Mouse (Mus musculus): Measurements from ENCODE around the gene Snapc2. TPM values are rescaled to one million over a fixed set of nuclear protein-coding genes. Genes with fewer than 3 reads are reported as not detected.
A peak's percentile ranks its signal among the peaks of the same experiment; 100 is the strongest.

Gene Snapc2
- total RNA-seq, 2 experiments from 2014 or later, result 28.8 to 31.4 TPM

DNA sequence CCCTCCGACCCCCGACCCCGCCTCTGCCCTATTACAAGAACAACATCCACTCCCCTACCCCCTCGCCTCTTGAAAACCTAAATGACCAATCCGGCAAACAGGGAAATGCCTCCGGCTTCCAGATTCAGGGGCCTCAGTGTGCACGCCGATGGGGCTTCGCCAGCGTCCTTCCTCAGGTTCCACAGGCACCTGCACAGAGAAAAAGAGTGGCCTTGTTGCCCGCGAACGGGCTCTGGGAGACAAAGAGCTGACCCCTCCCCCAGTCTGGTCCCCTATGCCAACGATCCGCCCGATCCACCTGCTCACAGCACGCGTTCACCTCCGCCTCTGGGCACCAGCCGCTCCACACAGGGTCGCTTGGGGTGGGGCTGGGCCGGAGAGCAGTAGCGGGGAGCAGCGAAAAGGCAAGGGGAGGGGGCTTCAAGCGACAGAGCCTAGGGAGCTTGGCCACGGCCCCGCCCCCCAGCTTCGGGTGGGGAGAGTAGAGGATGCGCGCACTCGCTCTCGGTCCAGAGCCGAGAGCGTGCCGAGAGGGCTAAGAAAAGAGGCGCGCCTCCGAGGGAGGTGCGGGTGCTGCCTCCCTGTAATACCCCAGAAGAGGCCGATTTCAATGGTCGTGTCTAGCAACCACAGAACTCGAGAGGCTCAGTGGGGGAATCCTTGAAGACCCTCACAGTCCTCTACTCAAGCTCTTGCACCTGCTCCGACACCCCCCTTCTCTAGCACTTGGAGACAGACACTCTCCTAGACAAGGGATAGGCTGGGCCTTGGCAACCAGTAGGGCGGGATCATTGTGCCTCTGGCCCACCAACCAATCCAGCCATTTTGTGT is 35.9 kb upstream of the Snapc2 start, which contains the start of gene Prr36:
Gene Prr36 (minus strand): TSS at position 669 of the 831 bp plus-strand sequence.
- TF ChIP-seq CTCF (IDR thresholded peaks at IDR 0.05), result no peak
- peak; percentile 53 to 57 for DNase-seq (ENCODE audit: extremely low spot score in 1 of 2, low spot score in 2 of 2)
- peak within 1 kb of the TSS; percentile 87 for H3K27ac ChIP-seq
- peak within 1 kb of the TSS; percentile 79 for H3K4me3 ChIP-seq
- intact Hi-C loops (cut with DNase I), result no loop called here

- no peak overlapping the region for H3K27ac ChIP-seq
- H3K4me3 ChIP-seq, result no peak overlapping the region
- no peak for DNase-seq (ENCODE audit: extremely low spot score in 1 of 2, low spot score in 2 of 2)
- no peak for TF ChIP-seq CTCF (IDR thresholded peaks at IDR 0.05)
- intact Hi-C loops (cut with DNase I), result no loop called here
These were observed 33.3 kb upstream of the Snapc2 start for GRCm38 (mm10) chr8:4219617-4220016.

- intact Hi-C loops (cut with DNase I), result no loop called here
- no peak for DNase-seq (ENCODE audit: extremely low spot score in 1 of 2, low spot score in 2 of 2)
- TF ChIP-seq CTCF (IDR thresholded peaks at IDR 0.05), result no peak
- H3K27ac ChIP-seq, result no peak overlapping the region
- no peak overlapping the region for H3K4me3 ChIP-seq
These were observed 30.8 kb upstream of the Snapc2 start for GRCm38 (mm10) chr8:4222059-4222458.

DNA sequence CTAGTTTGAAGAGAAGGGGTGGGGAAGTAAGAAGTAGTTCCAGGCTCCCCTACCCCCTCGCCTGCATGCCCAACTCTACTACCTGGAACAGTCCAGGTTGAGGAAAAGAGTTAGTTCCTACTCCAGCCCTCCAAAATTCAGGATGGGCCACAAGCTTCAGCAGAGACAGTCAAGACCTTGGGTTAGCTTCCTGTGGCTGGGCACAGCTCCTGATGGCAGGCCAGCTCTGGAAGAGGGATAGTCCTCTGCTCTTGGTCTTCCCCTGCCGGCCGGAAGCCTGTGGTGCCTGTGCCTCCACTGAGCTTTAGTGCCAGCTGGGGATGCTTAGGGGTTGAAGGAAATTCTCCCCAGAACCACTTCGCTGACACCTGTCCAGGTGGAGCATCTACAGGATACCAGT is 26.6 kb upstream of the Snapc2 start:
- no peak for DNase-seq (ENCODE audit: extremely low spot score in 1 of 2, low spot score in 2 of 2)
- intact Hi-C loops (cut with DNase I), result no loop called here

DNA sequence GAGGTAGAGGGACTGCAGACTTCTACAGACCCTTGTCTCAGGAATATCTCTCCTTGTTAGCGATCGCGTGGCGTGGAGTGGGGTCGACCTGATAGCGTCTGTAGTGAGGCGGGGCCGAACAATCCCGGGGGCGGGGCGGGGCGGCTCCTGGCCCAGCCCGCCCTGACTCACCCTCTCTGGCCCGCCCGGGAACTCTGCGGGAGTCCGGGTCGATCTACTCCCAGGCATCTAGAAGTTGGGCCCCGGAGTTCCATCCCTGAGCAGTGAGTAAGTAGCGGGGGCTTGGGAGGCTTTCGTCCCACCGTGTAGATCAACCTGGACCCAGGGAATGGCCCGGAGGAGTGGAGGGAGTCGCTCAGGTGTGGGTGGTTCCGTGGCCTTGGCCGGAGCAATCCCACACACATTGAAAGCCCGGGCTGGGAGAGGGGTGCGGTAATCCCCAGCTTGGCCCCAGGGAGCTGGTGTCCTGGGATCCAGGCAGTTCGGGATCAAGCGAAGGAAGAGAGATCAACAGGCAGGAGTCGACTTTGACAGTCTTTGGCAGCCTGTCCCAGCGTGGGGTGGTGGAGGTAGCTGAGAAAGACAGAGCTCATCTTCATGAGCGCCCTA is 26.0 kb upstream of the Snapc2 start, which contains the start of gene Lrrc8e:
Gene Lrrc8e (plus strand): TSS at position 89 of the 609 bp plus-strand sequence.
- DNase-seq (ENCODE audit: extremely low spot score in 1 of 2, low spot score in 2 of 2), result no peak
- no peak for TF ChIP-seq CTCF (IDR thresholded peaks at IDR 0.05)
- intact Hi-C loops (cut with DNase I), result no loop called here
- no peak within 1 kb of the TSS for H3K4me3 ChIP-seq
- no peak within 1 kb of the TSS for H3K27ac ChIP-seq

More for the DNA sequence above, 26.6 kb upstream of the Snapc2 start:
- H3K27ac ChIP-seq, result no peak overlapping the region
- no peak for TF ChIP-seq CTCF (IDR thresholded peaks at IDR 0.05)
- no peak overlapping the region for H3K4me3 ChIP-seq

GRCm38 (mm10) chr8:4227919-4228318 is 25.0 kb upstream of the Snapc2 start:
- no peak for TF ChIP-seq CTCF (IDR thresholded peaks at IDR 0.05)
- no peak overlapping the region for H3K27ac ChIP-seq
- no peak overlapping the region for H3K4me3 ChIP-seq
- intact Hi-C loops (cut with DNase I), result no loop called here
- no peak for DNase-seq (ENCODE audit: extremely low spot score in 1 of 2, low spot score in 2 of 2)

DNA sequence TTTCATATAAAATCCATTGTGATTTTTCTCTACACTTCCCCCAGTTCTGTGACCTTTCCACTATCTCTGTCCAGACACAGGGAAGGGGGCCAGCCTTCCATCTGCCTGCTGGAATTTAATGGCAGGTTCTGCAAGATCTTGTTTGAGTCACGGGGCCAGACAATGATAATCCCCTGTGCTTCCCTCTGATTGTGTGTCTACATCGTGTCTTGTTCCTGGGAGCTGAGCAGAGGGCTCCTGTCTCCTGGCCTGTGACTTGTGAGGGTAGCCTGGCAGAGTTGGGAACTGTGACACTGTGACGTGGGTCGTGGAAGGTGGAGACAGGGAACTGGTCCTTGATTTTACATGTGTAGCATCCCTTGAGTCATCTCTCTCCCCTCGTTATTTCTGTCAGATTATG is 23.1 kb upstream of the Snapc2 start:
- no peak for TF ChIP-seq CTCF (IDR thresholded peaks at IDR 0.05)
- Histone ChIP-seq H3K27ac (no peak overlapping the region), H3K4me3 (no peak overlapping the region)
- DNase-seq (ENCODE audit: extremely low spot score in 1 of 2, low spot score in 2 of 2), result no peak
- intact Hi-C loops (cut with DNase I), result no loop called here

GRCm38 (mm10) chr8:4230612-4231351 is 22.1 kb upstream of the Snapc2 start:
- Histone ChIP-seq H3K4me3 (no peak overlapping the region), H3K27ac (no peak overlapping the region)
- intact Hi-C loops (cut with DNase I), result no loop called here
- DNase-seq (ENCODE audit: extremely low spot score in 1 of 2, low spot score in 2 of 2), result no peak
- TF ChIP-seq CTCF (IDR thresholded peaks at IDR 0.05), result no peak

GRCm38 (mm10) chr8:4237814-4238433 is 15.0 kb upstream of the Snapc2 start:
- TF ChIP-seq CTCF (IDR thresholded peaks at IDR 0.05), result no peak
- H3K27ac ChIP-seq, result peak overlapping the region; percentile 94
- peak overlapping the region; percentile 96 for H3K4me3 ChIP-seq
- intact Hi-C loops (cut with DNase I), result loop anchor here (2.0 kb wide), 1 partner anchor 15 kb away; the partner anchor contains the start of gene Snapc2
- DNase-seq (ENCODE audit: extremely low spot score in 1 of 2, low spot score in 2 of 2), result no peak

GRCm38 (mm10) chr8:4238434-4239192 is 14.3 kb upstream of the Snapc2 start, which contains the start of the genes Map2k7 and Gm49320:
TSS of gene Map2k7 (plus strand) at chr8:4238740.
TSS of gene Gm49320 (plus strand) at chr8:4238865.
- peak; percentile 69 for TF ChIP-seq CTCF (IDR thresholded peaks at IDR 0.05)
- H3K27ac ChIP-seq, result peak within 1 kb of the TSS; percentile 94
- intact Hi-C loops (cut with DNase I), result loop anchor here (2.0 kb wide), 1 partner anchor 14 kb away; the partner anchor contains the start of gene Snapc2
- peak within 1 kb of the TSS; percentile 96 for H3K4me3 ChIP-seq
- peak; percentile 100 for DNase-seq (ENCODE audit: extremely low spot score in 1 of 2, low spot score in 2 of 2)
